14 mouse cellular contexts compared by ENCODE assay signal in genomic region chr9:75025689-75026088, GRCm38 (mm10). TPM values are rescaled to one million over a fixed set of nuclear protein-coding genes. Genes with fewer than 3 reads are reported as not detected.
DNase-seq lines count a peak whose midpoint lies in the region; ATAC-seq and TF ChIP-seq lines count a peak whose summit lies in the region.
"Had no signal": no experiment of that assay in that cellular context is flagged by ENCODE, and none has a peak within 500 bp of the region (broad histone marks: within the 10 kb centered on the region; RNA-seq: fewer than 3 reads in every experiment).

No protein-coding gene starts in this region.

- H3K36me3 ChIP-seq in kidney, adult 2 months (ENCODE audit: control insufficient read depth, insufficient read depth, low read length): peaks cover 10% of the 10 kb centered on the region
- no peaks in the 10 kb centered on the region; the same call in 1 of the 2 replicates for H3K36me3 ChIP-seq in kidney, embryonic 16.5 days (ENCODE audit: insufficient read depth, low read length)

- 75% methylated on average over 6 of the region's 6 CpGs for WGBS in kidney, adult 2 months
- 79% methylated on average over 6 of the region's 6 CpGs for WGBS in kidney, embryonic 16.5 days

- no peaks in the 10 kb centered on the region for H3K4me1 ChIP-seq in kidney, adult 2 months (ENCODE audit: control insufficient read depth, insufficient read depth, low read length)
- H3K4me1 ChIP-seq in kidney, embryonic 16.5 days (ENCODE audit: insufficient read depth, low read length): no peaks in the 10 kb centered on the region
- H3K4me1 ChIP-seq: neural tube, embryonic 12.5 days had no signal

- no peak overlapping the region for H3K4me3 ChIP-seq in kidney, adult 2 months (ENCODE audit: insufficient read depth, low read depth, low read length)
- no peak overlapping the region for H3K4me3 ChIP-seq in kidney, embryonic 16.5 days (ENCODE audit: low read length)
- H3K4me3 ChIP-seq: embryonic facial prominence, embryonic 13.5 days; neural tube, embryonic 12.5 days had no signal

- no peak for DNase-seq in kidney, adult 2 months
- peak; percentile 43 for DNase-seq in thymus, postnatal 0 days (ENCODE audit: low spot score)
- no peak for DNase-seq in thymus, postnatal 36 days
- peak; percentile 57 for DNase-seq in brain, adult 2 months (ENCODE audit: low read depth, low spot score)
- peak; percentile 25 for DNase-seq in thymus, postnatal 4 days
- no peak for DNase-seq in gastrocnemius, adult 18-20 months (ENCODE audit: low spot score)
- DNase-seq: adrenal gland, postnatal 36 days; gastrocnemius, postnatal 25 days; lung, adult 18-20 months had no signal

- H3K4me2 ChIP-seq in kidney, embryonic 16.5 days (replicated peaks; ENCODE audit: low read depth, low read length): no peak overlapping the region
- H3K4me2 ChIP-seq: embryonic facial prominence, embryonic 13.5 days; hindbrain, embryonic 14.5 days; neural tube, embryonic 12.5 days had no signal

- ATAC-seq in kidney, embryonic 16.5 days (ENCODE audit: low FRiP score, low TSS enrichment): no peak
- ATAC-seq in cerebellum, adult (ENCODE audit: insufficient number of reproducible peaks, low FRiP score, low TSS enrichment): no peak

- no peak for TF ChIP-seq POLR2A in kidney, adult 2 months (IDR thresholded peaks at IDR 0.05; ENCODE audit: low read depth, low read length)

- no peak overlapping the region for H3K27ac ChIP-seq in kidney, adult 2 months (ENCODE audit: insufficient read depth, low read depth, low read length)
- no peak overlapping the region for H3K27ac ChIP-seq in kidney, embryonic 16.5 days (ENCODE audit: low read length)
- H3K27ac ChIP-seq: embryonic facial prominence, embryonic 13.5 days; hindbrain, embryonic 14.5 days; neural tube, embryonic 12.5 days had no signal

- H3K9me3 ChIP-seq in kidney, embryonic 16.5 days (ENCODE audit: low read length): no peaks in the 10 kb centered on the region
- H3K9me3 ChIP-seq: embryonic facial prominence, embryonic 13.5 days; neural tube, embryonic 12.5 days had no signal

- TF ChIP-seq CTCF in kidney, adult 2 months (conservative IDR thresholded peaks at IDR 0.05; ENCODE audit: insufficient read depth, insufficient read length, low read depth, low read length): peak; percentile 49

- H3K27me3 ChIP-seq in kidney, adult 2 months (replicated peaks; ENCODE audit: control insufficient read depth, insufficient read depth, low read length): no peaks in the 10 kb centered on the region; the same call in 1 of the 2 replicates
- H3K27me3 ChIP-seq in kidney, embryonic 16.5 days (ENCODE audit: insufficient read depth, low read length): no peaks in the 10 kb centered on the region
- H3K27me3 ChIP-seq: embryonic facial prominence, embryonic 13.5 days; neural tube, embryonic 12.5 days had no signal

- H3K9ac ChIP-seq in kidney, embryonic 16.5 days (replicated peaks; ENCODE audit: low read length): no peak overlapping the region
- H3K9ac ChIP-seq: embryonic facial prominence, embryonic 13.5 days; hindbrain, embryonic 14.5 days; neural tube, embryonic 12.5 days had no signal

RNA-seq across cellular contexts. Expression of gene Arpp19, which starts 11.7 kb away (rescaled TPM):
- 18.2 and 24.6 TPM in 2 replicates for polyA plus RNA-seq in kidney, adult 2 months (2012; rRNA removed)
- polyA plus RNA-seq in kidney, embryonic 16.5 days (2015; fragmentation: Nextera tagmentation; extraction: Ambion mirVana): 257 TPM in 2 replicates
- polyA plus RNA-seq in thymus, postnatal 0 days (2015; fragmentation: Nextera tagmentation; extraction: Ambion mirVana): 467 and 471 TPM in 2 replicates
- total RNA-seq in gastrocnemius, adult 18-20 months (2021): 100 to 1,000 TPM; 171 to 250 TPM

RNA-seq across cellular contexts. Expression of gene Myo5a, which starts 45.1 kb away (rescaled TPM):
- polyA plus RNA-seq in kidney, adult 2 months (2012; rRNA removed): 14.0 and 19.8 TPM in 2 replicates
- 9.8 and 13.5 TPM in 2 replicates for polyA plus RNA-seq in kidney, embryonic 16.5 days (2015; fragmentation: Nextera tagmentation; extraction: Ambion mirVana)
- polyA plus RNA-seq in thymus, postnatal 0 days (2015; fragmentation: Nextera tagmentation; extraction: Ambion mirVana): 5.5 and 5.7 TPM in 2 replicates
- 10 to 100 TPM in 1 of 2 experiments, 1 to 10 TPM in 1; 9.5 to 12.7 TPM for total RNA-seq in gastrocnemius, adult 18-20 months (2021)

Comparison
In these comparisons a context has a peak if more than half of its experiments do, and no peak if none do; other contexts are left out.
1. DNase-seq: peak in thymus, postnatal 0 days (single experiment), brain, adult 2 months (single experiment) and thymus, postnatal 4 days (single experiment); none in kidney, adult 2 months (single experiment), thymus, postnatal 36 days (0 of 2) and gastrocnemius, adult 18-20 months (single experiment).
2. RNA of gene Arpp19, which starts 11.7 kb away (polyA plus RNA-seq): 467 to 471 TPM in thymus, postnatal 0 days and 257 TPM in kidney, embryonic 16.5 days; 18.2 to 24.6 TPM in kidney, adult 2 months; every median in the first group is over 10 times any median in the second.